Mouse (Mus musculus): ENCODE measurements around the gene Fgfr2.

DNA sequence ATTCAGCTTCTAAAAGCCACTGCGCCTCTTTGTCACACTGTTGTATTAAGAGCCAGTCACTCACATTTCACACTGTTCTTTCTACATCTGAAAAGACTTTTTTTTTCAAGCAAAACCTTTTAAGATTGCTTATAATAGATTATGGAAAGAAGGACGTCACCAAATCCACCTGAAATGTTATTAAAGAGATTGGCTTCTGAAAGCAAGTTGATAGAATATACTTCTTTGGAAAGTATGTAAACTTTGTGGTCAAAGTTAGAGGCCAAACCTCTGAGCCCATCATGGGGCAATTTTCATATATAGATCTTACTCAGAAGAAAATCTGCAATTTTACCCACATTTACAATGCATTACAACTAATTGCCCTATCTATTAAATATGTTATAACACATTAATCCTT, 306.6 kb downstream of the Fgfr2 start:
- TF ChIP-seq POLR2A (IDR thresholded peaks at IDR 0.05; ENCODE audit: low read depth, low read length) (no peak), CTCF (conservative IDR thresholded peaks at IDR 0.05; ENCODE audit: insufficient read depth, insufficient read length, low read depth, low read length) (no peak)

Measured in kidney, adult 2 months (tissue).